Mouse (Mus musculus) heart, embryonic 11.5 days (tissue): ENCODE data around the gene Tspan2. TPM values are rescaled to one million over a fixed set of nuclear protein-coding genes. Genes with fewer than 3 reads are reported as not detected.

Experiments
- polyA plus RNA-seq: library from polyadenylated mRNA; unstranded; fragments of >200 nt; fragmentation: Nextera tagmentation; extraction: Ambion mirVana; gene quantifications from 2 replicates; pipeline ENCODE4 v1.2.1, GENCODE M21; 2014

Tspan2 gene
- polyA plus RNA-seq, 1 experiment from 2014 or later, result 34.3 TPM

Other genes starting within 250 kb of the Tspan2 start
- 0.13 and 0.17 TPM in 2 replicates for gene Tshb, start 48.2 kb downstream of the Tspan2 start, polyA plus RNA-seq
- gene Sycp1, start 201.6 kb downstream of the Tspan2 start, polyA plus RNA-seq, result not detected in 2 replicates
- gene Nr1h5, start 229.6 kb downstream of the Tspan2 start, polyA plus RNA-seq, result 0.32 and 0.64 TPM in 2 replicates